18 mouse cellular contexts compared by ENCODE assay signal in genomic region chr5:87372788-87373501, GRCm38 (mm10). TPM values are rescaled to one million over a fixed set of nuclear protein-coding genes. Genes with fewer than 3 reads are reported as not detected.
A peak's percentile ranks its signal among the peaks of the same experiment; 100 is the strongest.
DNase-seq lines count a peak whose midpoint lies in the region; ATAC-seq and TF ChIP-seq lines count a peak whose summit lies in the region.
"Not testable (repeated sequence)": the region's sequence is repeated elsewhere in the genome, so short reads cannot be mapped to it uniquely, and the experiment has no call there.
"Had no signal": no experiment of that assay in that cellular context is flagged by ENCODE, and none has a peak within 500 bp of the region (broad histone marks: within the 10 kb centered on the region; RNA-seq: fewer than 3 reads in every experiment).

No protein-coding gene starts in this region.

- not testable (repeated sequence) for H3K4me3 ChIP-seq in intestine, embryonic 14.5 days (ENCODE audit: low read depth, low read length); intestine, embryonic 16.5 days (ENCODE audit: low read length); kidney, adult 2 months (ENCODE audit: insufficient read depth, low read depth, low read length); liver, embryonic 16.5 days (ENCODE audit: low read depth, low read length); small intestine, adult 2 months (ENCODE audit: low read depth, low read length); stomach, embryonic 15.5 days (replicated peaks); stomach, postnatal 0 days (ENCODE audit: low read depth, low read length)

- H3K27me3 ChIP-seq in intestine, embryonic 14.5 days (replicated peaks; ENCODE audit: control insufficient read depth, insufficient read depth, low read length); intestine, embryonic 16.5 days (replicated peaks; ENCODE audit: control insufficient read depth, insufficient read depth, low read length); kidney, adult 2 months (replicated peaks; ENCODE audit: control insufficient read depth, insufficient read depth, low read length); liver, embryonic 16.5 days (ENCODE audit: control insufficient read depth, insufficient read depth, low read depth, low read length); small intestine, adult 2 months (ENCODE audit: control insufficient read depth, insufficient read depth, low read length); stomach, embryonic 15.5 days (replicated peaks); stomach, postnatal 0 days (ENCODE audit: control insufficient read depth, insufficient read depth, low read length): not testable (repeated sequence)

- H3K27ac ChIP-seq in intestine, embryonic 14.5 days (ENCODE audit: low read depth); liver, embryonic 16.5 days (ENCODE audit: low read length); stomach, postnatal 0 days (replicated peaks): not testable (repeated sequence)
- H3K27ac ChIP-seq in intestine, embryonic 16.5 days (ENCODE audit: low read length): peak overlapping the region; percentile 54
- H3K27ac ChIP-seq in kidney, adult 2 months (ENCODE audit: insufficient read depth, low read depth, low read length): peak overlapping the region; percentile 86
- H3K27ac ChIP-seq in small intestine, adult 2 months (ENCODE audit: insufficient read depth, low read depth, low read length): peak overlapping the region; percentile 77
- peak overlapping the region; percentile 18; the same call in 1 of the 2 replicates for H3K27ac ChIP-seq in stomach, embryonic 15.5 days

- DNase-seq in intestine, embryonic 14.5 days (ENCODE audit: low spot score); stomach, postnatal 0 days (ENCODE audit: low spot score): not testable (repeated sequence)
- DNase-seq in kidney, adult 2 months: peak; percentile 74
- DNase-seq in kidney, adult 9 months: peak; percentile 62

- H3K36me3 ChIP-seq in intestine, embryonic 14.5 days (ENCODE audit: control insufficient read depth, insufficient read depth, low read length); intestine, embryonic 16.5 days (ENCODE audit: control insufficient read depth, insufficient read depth, low read length); kidney, adult 2 months (ENCODE audit: control insufficient read depth, insufficient read depth, low read length); liver, embryonic 16.5 days (ENCODE audit: control insufficient read depth, insufficient read depth); small intestine, adult 2 months (ENCODE audit: control insufficient read depth, insufficient read depth, low read length); stomach, embryonic 15.5 days; stomach, postnatal 0 days (ENCODE audit: control insufficient read depth, insufficient read depth, low read length): not testable (repeated sequence)

- TF ChIP-seq POLR2A in kidney, adult 2 months (IDR thresholded peaks at IDR 0.05; ENCODE audit: low read depth, low read length); small intestine, adult 2 months (IDR thresholded peaks at IDR 0.05; ENCODE audit: low read depth, low read length): not testable (repeated sequence)

- H3K4me1 ChIP-seq in intestine, embryonic 14.5 days (replicated peaks; ENCODE audit: control insufficient read depth, insufficient read depth, low read length); intestine, embryonic 16.5 days (ENCODE audit: control insufficient read depth, insufficient read depth, low read length); kidney, adult 2 months (ENCODE audit: control insufficient read depth, insufficient read depth, low read length); liver, embryonic 16.5 days (ENCODE audit: control insufficient read depth, low read depth, low read length); small intestine, adult 2 months (ENCODE audit: control insufficient read depth, insufficient read depth, insufficient read length, low read length); stomach, embryonic 15.5 days; stomach, postnatal 0 days (replicated peaks; ENCODE audit: control insufficient read depth, insufficient read depth): not testable (repeated sequence)

- H3K4me2 ChIP-seq in intestine, embryonic 14.5 days (ENCODE audit: low read length); intestine, embryonic 16.5 days (ENCODE audit: low read depth, low read length); liver, embryonic 16.5 days (ENCODE audit: low read depth, low read length); stomach, embryonic 15.5 days; stomach, postnatal 0 days (replicated peaks; ENCODE audit: low read depth): not testable (repeated sequence)

- WGBS in intestine, embryonic 14.5 days: 50% methylated on average over 4 of the region's 4 CpGs
- WGBS in intestine, embryonic 16.5 days: 37% methylated on average over 4 of the region's 4 CpGs
- 36% methylated on average over 4 of the region's 4 CpGs for WGBS in kidney, adult 2 months
- WGBS in liver, embryonic 16.5 days (ENCODE audit: insufficient replicate concordance): 34% methylated on average over 4 of the region's 4 CpGs
- WGBS in small intestine, adult 2 months: 11% methylated on average over 4 of the region's 4 CpGs
- WGBS in stomach, embryonic 15.5 days: 41% methylated on average over 4 of the region's 4 CpGs
- WGBS in stomach, postnatal 0 days: 40% methylated on average over 4 of the region's 4 CpGs

- TF ChIP-seq EP300 in stomach, postnatal 0 days (optimal IDR thresholded peaks at IDR 0.05): not testable (repeated sequence)

- H3K9me3 ChIP-seq in intestine, embryonic 14.5 days (ENCODE audit: control insufficient read depth, low read length); intestine, embryonic 16.5 days (ENCODE audit: control insufficient read depth, low read length); liver, embryonic 16.5 days (replicated peaks; ENCODE audit: control insufficient read depth, low read length); stomach, embryonic 15.5 days; stomach, postnatal 0 days (ENCODE audit: control insufficient read depth, low read length): not testable (repeated sequence)

- not testable (repeated sequence) for H3K9ac ChIP-seq in intestine, embryonic 14.5 days (ENCODE audit: low read length); intestine, embryonic 16.5 days (ENCODE audit: low read depth, low read length); liver, embryonic 16.5 days (ENCODE audit: low read depth, low read length); stomach, embryonic 15.5 days; stomach, postnatal 0 days (ENCODE audit: low read length)

- peak; percentile 74; the same call in 1 of the 2 replicates for ATAC-seq in intestine, embryonic 14.5 days (replicated peaks; ENCODE audit: low FRiP score, low TSS enrichment, low read depth)
- peak; percentile 98 for ATAC-seq in intestine, embryonic 16.5 days
- 0 out of 2 replicates have a peak, but pooled peaks have one; percentile 35 for ATAC-seq in liver, embryonic 16.5 days (ENCODE audit: low read depth)
- ATAC-seq in stomach, embryonic 15.5 days (ENCODE audit: insufficient read depth, low FRiP score, low read depth): peak; percentile 88
- 0 out of 2 replicates have a peak, but pooled peaks have one; percentile 45 for ATAC-seq in stomach, postnatal 0 days (ENCODE audit: low FRiP score, low TSS enrichment)

- TF ChIP-seq CTCF in kidney, adult 2 months (conservative IDR thresholded peaks at IDR 0.05; ENCODE audit: insufficient read depth, insufficient read length, low read depth, low read length); small intestine, adult 2 months (IDR thresholded peaks at IDR 0.05; ENCODE audit: extremely low read depth, insufficient read length, insufficient replicate concordance, low read depth, low read length); stomach, postnatal 0 days (IDR thresholded peaks at IDR 0.05; ENCODE audit: low read depth): not testable (repeated sequence)

RNA-seq across cellular contexts. Expression of gene Ugt2a3, which starts 36.0 kb away (rescaled TPM):
- 0.60 and 1.1 TPM in 2 replicates for polyA plus RNA-seq in intestine, embryonic 14.5 days (2014; fragmentation: Nextera tagmentation; extraction: Ambion mirVana)
- 4.8 and 6.1 TPM in 2 replicates for polyA plus RNA-seq in intestine, embryonic 16.5 days (2015; fragmentation: Nextera tagmentation; extraction: Ambion mirVana)
- polyA plus RNA-seq in kidney, adult 2 months (2012; rRNA removed): 0.28 and 0.33 TPM in 2 replicates
- polyA plus RNA-seq in liver, embryonic 16.5 days (2015; fragmentation: Nextera tagmentation; extraction: Ambion mirVana): 0.07 and 0.09 TPM in 2 replicates
- 4.8 and 11.6 TPM in 2 replicates for polyA plus RNA-seq in small intestine, adult 2 months (2012; rRNA removed)
- 0.37 and 0.77 TPM in 2 replicates for polyA plus RNA-seq in stomach, embryonic 15.5 days (2015; fragmentation: Nextera tagmentation; extraction: Ambion mirVana)
- polyA plus RNA-seq in stomach, postnatal 0 days (2015; fragmentation: Nextera tagmentation; extraction: Ambion mirVana): 0.55 and 0.96 TPM in 2 replicates
- polyA plus RNA-seq: activated CD4-positive, CD25-positive, alpha-beta regulatory T cell, adult 4 months; CD4-positive, CD25-positive, alpha-beta regulatory T cell, adult 4 months; cerebellum, adult 2 months; cortical plate, adult 2 months; embryonic facial prominence, embryonic 10.5 days; embryonic facial prominence, embryonic 12.5 days; embryonic facial prominence, embryonic 14.5 days; forebrain, embryonic 11.5 days; forebrain, embryonic 13.5 days; G1E had no signal

RNA-seq across cellular contexts. Expression of gene Ugt2b38, which starts 51.1 kb away (rescaled TPM):
- polyA plus RNA-seq in intestine, embryonic 14.5 days (2014; fragmentation: Nextera tagmentation; extraction: Ambion mirVana): not detected in 2 replicates
- polyA plus RNA-seq in intestine, embryonic 16.5 days (2015; fragmentation: Nextera tagmentation; extraction: Ambion mirVana): not detected in 2 replicates
- 37.2 and 48.1 TPM in 2 replicates for polyA plus RNA-seq in kidney, adult 2 months (2012; rRNA removed)
- polyA plus RNA-seq in liver, embryonic 16.5 days (2015; fragmentation: Nextera tagmentation; extraction: Ambion mirVana): not detected in 2 replicates
- 0.90 TPM in 1 of 2 replicates, not detected in the other for polyA plus RNA-seq in small intestine, adult 2 months (2012; rRNA removed)
- polyA plus RNA-seq in stomach, embryonic 15.5 days (2015; fragmentation: Nextera tagmentation; extraction: Ambion mirVana): not detected in 2 replicates
- not detected in 2 replicates for polyA plus RNA-seq in stomach, postnatal 0 days (2015; fragmentation: Nextera tagmentation; extraction: Ambion mirVana)
- polyA plus RNA-seq: activated CD4-positive, CD25-positive, alpha-beta regulatory T cell, adult 4 months; CD4-positive, CD25-positive, alpha-beta regulatory T cell, adult 4 months; cerebellum, adult 2 months; cortical plate, adult 2 months; embryonic facial prominence, embryonic 10.5 days; embryonic facial prominence, embryonic 12.5 days; embryonic facial prominence, embryonic 14.5 days; forebrain, embryonic 11.5 days; forebrain, embryonic 13.5 days; G1E had no signal

Comparison
In these comparisons a context has a peak if more than half of its experiments do, and no peak if none do; other contexts are left out.
1. ATAC-seq: peak in every context shown above with its lines; median percentile 98 in intestine, embryonic 16.5 days; 88 in stomach, embryonic 15.5 days; 74 in intestine, embryonic 14.5 days; 45 in stomach, postnatal 0 days; 35 in liver, embryonic 16.5 days.
2. RNA of gene Ugt2b38, which starts 51.1 kb away (polyA plus RNA-seq): 37.2 to 48.1 TPM in kidney, adult 2 months; not detected in stomach, postnatal 0 days, not detected in intestine, embryonic 14.5 days, not detected in intestine, embryonic 16.5 days, not detected in liver, embryonic 16.5 days, 0.90 TPM in small intestine, adult 2 months and not detected in stomach, embryonic 15.5 days; every median in the first group is over 10 times any median in the second.